Mouse (Mus musculus) forebrain, embryonic 16.5 days (tissue): ENCODE measurements around the gene Adamtsl1. TPM values are rescaled to one million over a fixed set of nuclear protein-coding genes. Genes with fewer than 3 reads are reported as not detected.
A peak's percentile ranks its signal among the peaks of the same experiment; 100 is the strongest.

Source experiments
- ATAC-seq: fragments of 200-750 bp; cut with Nextera tagmentation; 2 replicates; pipeline ENCODE4 v1.8.0; 2017; ENCODE audit warnings: mild to moderate bottlenecking, moderate library complexity
- H3K27ac ChIP-seq: fragments of 300-500 bp; sonication (generic); 2 replicates; pipeline ENCODE4 v1.5.1; 2014; ENCODE audit warnings: low read length, control low read depth
- H3K27me3 ChIP-seq: fragments of 300-500 bp; sonication (generic); replicated peaks from 2 replicates; pipeline ENCODE4 v1.6.1; 2014; ENCODE audit warnings: low read length; ENCODE audit not compliant: control insufficient read depth, insufficient read depth
- H3K36me3 ChIP-seq: fragments of 300-500 bp; sonication (generic); 2 replicates; pipeline ENCODE4 v1.6.1; 2014; ENCODE audit not compliant: control insufficient read depth, insufficient read depth
- H3K4me1 ChIP-seq: fragments of 300-500 bp; sonication (generic); replicated peaks from 2 replicates; pipeline ENCODE4 v1.6.1; 2014; ENCODE audit warnings: low read length; ENCODE audit not compliant: control insufficient read depth, insufficient read depth
- H3K4me2 ChIP-seq: fragments of 300-500 bp; sonication (generic); 2 replicates; pipeline ENCODE4 v1.6.1; 2014; ENCODE audit warnings: mild to moderate bottlenecking, low read length, control low read depth
- H3K4me3 ChIP-seq: fragments of 300-500 bp; sonication (generic); replicated peaks from 2 replicates; pipeline ENCODE4 v1.5.1; 2014; ENCODE audit warnings: mild to moderate bottlenecking, low read length, control low read depth
- H3K9ac ChIP-seq: fragments of 300-500 bp; sonication (generic); replicated peaks from 2 replicates; pipeline ENCODE4 v1.6.1; 2014; ENCODE audit warnings: low read depth, low read length, control low read depth
- H3K9me3 ChIP-seq: fragments of 300-500 bp; sonication (generic); 2 replicates; pipeline ENCODE4 v1.6.1; 2016; ENCODE audit warnings: low read length; ENCODE audit not compliant: control insufficient read depth
- WGBS: fragments of 180-500 bp; shearing (Covaris S2); extraction: QIAGEN DNeasy Blood & Tissue Kit; methylation state at CpG from one replicate; pipeline ENCODE4 v1.1.7; 2014; 5-methylcytosine and 5-hydroxymethylcytosine counted together
- polyA plus RNA-seq: library from polyadenylated mRNA; unstranded; fragments of >200 nt; fragmentation: Nextera tagmentation; extraction: Ambion mirVana; gene quantifications from 2 replicates; pipeline ENCODE4 v1.2.1, GENCODE M21; 2015

Gene Adamtsl1
- polyA plus RNA-seq, 1 experiment from 2014 or later = 6.7 TPM

DNA sequence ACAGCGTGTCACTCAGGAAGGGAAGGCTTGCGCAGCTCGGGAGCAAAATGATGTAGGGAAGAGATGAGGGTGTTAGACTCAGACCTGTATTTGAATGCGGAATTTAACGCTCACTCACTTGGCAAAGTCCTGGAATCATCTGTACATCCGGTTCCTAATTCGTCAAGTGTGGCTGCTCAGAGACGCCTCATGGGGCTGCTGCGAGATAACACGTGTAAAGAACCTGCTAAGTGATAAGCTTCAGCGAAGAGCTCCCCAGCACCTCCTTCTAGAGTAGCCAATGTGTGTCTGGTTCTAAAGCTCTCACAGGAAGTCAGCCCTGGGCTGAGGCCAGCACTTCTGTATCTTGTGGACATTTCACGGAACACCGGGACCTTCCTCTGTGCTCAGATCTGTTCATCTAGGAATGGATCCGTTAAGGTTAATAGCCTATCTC lies 250.1 kb downstream of the Adamtsl1 start:
- no peaks in the 10 kb centered on the region for H3K27me3 ChIP-seq
- H3K36me3 ChIP-seq = no peaks in the 10 kb centered on the region
- H3K4me1 ChIP-seq = peaks cover 20% of the 10 kb centered on the region
- no peak overlapping the region for H3K9ac ChIP-seq
- H3K4me3 ChIP-seq = no peak overlapping the region
- ATAC-seq = no peak
- no peak overlapping the region for H3K27ac ChIP-seq
- WGBS = 71% methylated on average over 14 of the region's 14 CpGs
- no peak overlapping the region for H3K4me2 ChIP-seq
- H3K9me3 ChIP-seq = no peaks in the 10 kb centered on the region

DNA sequence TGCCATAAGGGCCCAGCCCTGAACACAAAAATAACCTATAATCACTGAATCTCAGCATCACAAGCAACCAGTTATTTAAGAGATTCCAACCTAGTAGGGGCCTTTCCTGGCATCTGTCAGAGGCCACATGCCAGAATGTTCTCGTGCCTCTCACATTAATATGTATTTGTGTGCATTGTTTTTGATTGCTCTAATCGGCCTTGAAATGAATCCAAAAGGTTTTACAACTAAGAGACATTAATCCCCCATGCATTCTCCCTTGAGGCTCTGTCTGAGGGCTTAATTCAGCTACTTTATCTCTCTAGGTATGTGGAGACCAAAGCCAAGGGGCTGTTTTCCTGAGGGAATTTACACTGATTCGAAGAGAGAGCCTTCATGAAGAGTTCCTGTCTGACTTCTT lies 250.5 kb downstream of the Adamtsl1 start:
- Histone ChIP-seq H3K4me2 (no peak overlapping the region), H3K36me3 (no peaks in the 10 kb centered on the region), H3K9ac (no peak overlapping the region), H3K4me1 (peaks cover 20% of the 10 kb centered on the region), H3K9me3 (no peaks in the 10 kb centered on the region), H3K4me3 (no peak overlapping the region), H3K27ac (no peak overlapping the region), H3K27me3 (no peaks in the 10 kb centered on the region)
- WGBS = 11% methylated on average over 3 of the region's 3 CpGs
- no peak for ATAC-seq

DNA sequence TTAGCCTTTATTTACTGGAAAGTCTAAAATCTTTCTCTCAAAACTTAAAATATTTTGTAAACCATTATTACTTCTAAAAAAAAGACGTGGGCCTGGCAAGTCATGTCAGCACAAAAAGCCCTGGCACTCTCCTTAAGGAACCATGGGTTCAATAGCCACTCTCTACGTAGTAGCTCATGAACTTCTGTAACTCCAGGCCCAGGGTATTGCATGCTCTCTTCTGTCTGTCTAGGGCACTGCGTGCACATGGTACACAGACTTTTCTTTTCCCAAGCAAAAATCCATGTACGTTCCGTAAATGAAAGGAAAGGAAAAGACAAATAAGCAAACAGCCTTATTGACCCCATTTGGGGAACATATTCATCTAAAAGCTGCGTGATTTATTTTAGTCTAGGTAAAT lies 253.7 kb downstream of the Adamtsl1 start:
- Histone ChIP-seq H3K27me3 (no peaks in the 10 kb centered on the region), H3K4me1 (peaks cover 18% of the 10 kb centered on the region), H3K9ac (no peak overlapping the region), H3K4me3 (no peak overlapping the region), H3K9me3 (no peaks in the 10 kb centered on the region), H3K36me3 (no peaks in the 10 kb centered on the region), H3K4me2 (no peak overlapping the region), H3K27ac (peak overlapping the region; percentile 62)
- 58% methylated on average over 6 of the region's 6 CpGs for WGBS
- no peak for ATAC-seq

DNA sequence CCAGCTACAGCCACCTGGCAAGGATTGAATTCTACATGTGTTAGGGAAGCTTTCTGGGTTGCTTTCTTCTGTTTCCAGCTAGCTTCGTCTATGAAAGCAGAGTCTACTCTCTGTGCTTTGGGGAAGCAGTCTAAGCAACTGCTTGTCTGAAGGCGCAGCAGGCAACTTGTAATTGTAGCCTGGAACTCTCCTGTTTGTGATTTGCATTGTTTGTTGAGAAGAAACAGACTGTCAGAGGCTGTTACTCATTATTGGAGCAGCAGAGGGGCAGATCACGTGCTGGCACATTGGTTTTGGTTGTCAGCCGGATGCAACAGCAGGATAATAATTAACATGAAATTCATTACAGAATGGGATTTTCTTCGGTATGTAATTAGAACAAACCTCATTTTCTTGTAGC lies 254.1 kb downstream of the Adamtsl1 start:
- WGBS = 4% methylated on average over 5 of the region's 5 CpGs
- H3K9ac ChIP-seq = no peak overlapping the region
- peaks cover 17% of the 10 kb centered on the region for H3K4me1 ChIP-seq
- H3K27me3 ChIP-seq = no peaks in the 10 kb centered on the region
- H3K36me3 ChIP-seq = no peaks in the 10 kb centered on the region
- peak; percentile 88 for ATAC-seq
- H3K4me2 ChIP-seq = no peak overlapping the region
- no peaks in the 10 kb centered on the region for H3K9me3 ChIP-seq
- peak overlapping the region; percentile 62 for H3K27ac ChIP-seq
- H3K4me3 ChIP-seq = no peak overlapping the region

DNA sequence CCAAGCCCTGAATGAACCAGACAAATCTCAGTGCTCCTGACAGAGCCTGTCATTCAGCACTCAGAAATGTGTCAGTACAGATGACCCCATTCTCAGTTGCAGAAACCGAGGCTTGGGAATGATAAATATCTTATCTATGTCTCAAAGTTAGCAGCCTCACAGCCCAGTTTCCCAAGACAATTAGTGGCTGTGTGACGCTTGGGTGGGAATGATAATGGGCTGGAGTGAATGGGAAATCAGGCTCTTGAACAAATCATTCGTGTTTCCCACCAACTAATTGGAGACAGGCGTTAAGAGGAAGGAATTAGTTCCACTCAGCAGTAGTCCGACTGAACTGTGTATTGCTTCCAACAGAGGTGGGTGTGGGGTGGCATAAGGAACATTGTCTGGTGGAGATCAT lies 268.5 kb downstream of the Adamtsl1 start:
- under 1% methylated on average over 5 of the region's 5 CpGs for WGBS
- no peak overlapping the region for H3K27ac ChIP-seq
- H3K4me2 ChIP-seq = no peak overlapping the region
- H3K4me3 ChIP-seq = no peak overlapping the region
- no peaks in the 10 kb centered on the region for H3K9me3 ChIP-seq
- H3K36me3 ChIP-seq = no peaks in the 10 kb centered on the region
- no peaks in the 10 kb centered on the region for H3K27me3 ChIP-seq
- 0 out of 2 replicates have a peak, but pooled peaks cover 4% of the 10 kb centered on the region for H3K4me1 ChIP-seq
- no peak overlapping the region for H3K9ac ChIP-seq
- 0 out of 2 replicates have a peak, but pooled peaks have one; percentile 31 for ATAC-seq

DNA sequence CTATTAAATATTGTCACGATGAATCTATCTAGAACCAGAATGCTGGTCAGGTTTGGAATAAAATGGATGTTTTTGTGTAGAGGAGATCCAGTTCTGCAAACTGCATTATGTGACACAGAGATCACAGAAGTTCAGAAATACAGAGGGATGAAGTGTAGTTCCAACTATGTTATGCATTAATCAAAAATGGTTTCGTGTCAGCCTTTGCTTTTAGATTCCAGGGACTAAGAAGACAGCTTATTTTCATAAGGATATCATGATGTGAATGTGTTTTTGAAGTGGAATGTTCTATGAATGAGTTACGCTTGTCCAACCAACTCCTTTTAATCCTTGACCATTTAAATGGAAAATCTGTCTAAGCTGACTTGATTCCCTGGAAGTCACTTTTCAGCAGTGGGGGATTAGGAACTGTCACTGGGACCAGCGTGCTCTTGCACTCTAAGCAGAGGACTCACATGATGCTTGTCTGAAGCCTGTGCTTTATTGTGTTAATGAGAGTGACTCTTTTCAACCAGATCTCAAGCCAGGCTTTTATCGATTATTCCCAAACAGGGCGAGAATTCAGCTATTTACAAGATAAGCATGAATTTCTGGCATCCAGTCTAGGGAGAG lies 269.9 kb downstream of the Adamtsl1 start:
- H3K4me2 ChIP-seq = no peak overlapping the region
- H3K36me3 ChIP-seq = no peaks in the 10 kb centered on the region
- H3K4me1 ChIP-seq = 0 out of 2 replicates have a peak, but pooled peaks cover 4% of the 10 kb centered on the region
- H3K27ac ChIP-seq = no peak overlapping the region
- H3K27me3 ChIP-seq = no peaks in the 10 kb centered on the region
- no peak overlapping the region for H3K4me3 ChIP-seq
- no peak; the same call in 1 of the 2 replicates for ATAC-seq
- H3K9me3 ChIP-seq = no peaks in the 10 kb centered on the region
- H3K9ac ChIP-seq = no peak overlapping the region
- WGBS = 17% methylated on average over 6 of the region's 6 CpGs

DNA sequence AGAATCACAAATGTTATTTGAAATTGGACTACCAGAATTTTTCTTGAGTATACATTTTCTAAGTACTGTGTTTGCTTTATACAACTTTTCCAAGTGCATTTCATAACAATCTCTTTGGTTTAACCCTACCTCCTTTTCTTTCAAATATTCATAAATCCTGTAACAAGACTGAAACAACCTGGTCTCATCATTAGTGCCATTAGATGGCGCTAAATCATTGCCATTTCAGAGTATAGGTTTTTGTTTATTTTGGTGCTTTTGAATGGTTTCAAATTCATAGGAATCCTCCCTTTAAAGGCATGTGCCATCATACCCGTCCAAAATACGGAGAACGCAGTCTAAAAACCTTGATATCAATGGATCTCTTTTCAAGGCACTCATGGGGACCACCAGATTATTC lies 270.5 kb downstream of the Adamtsl1 start:
- Histone ChIP-seq H3K9me3 (no peaks in the 10 kb centered on the region), H3K4me3 (no peak overlapping the region), H3K9ac (no peak overlapping the region), H3K4me2 (no peak overlapping the region), H3K27ac (no peak overlapping the region), H3K36me3 (no peaks in the 10 kb centered on the region), H3K27me3 (no peaks in the 10 kb centered on the region), H3K4me1 (0 out of 2 replicates have a peak, but pooled peaks cover 4% of the 10 kb centered on the region)
- 44% methylated on average over 4 of the region's 4 CpGs for WGBS
- ATAC-seq = no peak

DNA sequence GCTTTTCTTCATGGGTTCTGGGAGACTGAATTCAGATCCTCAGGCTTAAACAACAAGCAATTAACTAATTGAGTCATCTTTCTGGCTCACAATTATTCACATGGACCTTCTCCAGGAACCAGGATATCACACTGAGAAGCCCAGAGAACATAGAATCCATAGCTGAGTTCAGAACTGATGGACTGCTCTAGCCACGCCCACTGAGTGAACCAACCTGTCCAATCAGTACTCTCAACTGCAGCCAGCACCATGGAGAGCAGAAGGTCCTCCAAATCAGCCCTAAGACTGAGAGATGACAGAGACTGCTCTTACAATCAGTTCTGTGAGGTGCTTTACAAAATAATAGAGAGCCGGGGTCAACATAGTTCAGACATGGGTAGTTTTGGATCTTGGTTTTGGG lies 276.3 kb downstream of the Adamtsl1 start:
- no peaks in the 10 kb centered on the region for H3K9me3 ChIP-seq
- no peak for ATAC-seq
- H3K27ac ChIP-seq = no peak overlapping the region
- WGBS = 69% methylated on average over 2 of the region's 2 CpGs
- no peak overlapping the region for H3K4me2 ChIP-seq
- no peaks in the 10 kb centered on the region for H3K27me3 ChIP-seq
- H3K9ac ChIP-seq = no peak overlapping the region
- H3K4me3 ChIP-seq = no peak overlapping the region
- no peaks in the 10 kb centered on the region for H3K36me3 ChIP-seq
- H3K4me1 ChIP-seq = no peaks in the 10 kb centered on the region

DNA sequence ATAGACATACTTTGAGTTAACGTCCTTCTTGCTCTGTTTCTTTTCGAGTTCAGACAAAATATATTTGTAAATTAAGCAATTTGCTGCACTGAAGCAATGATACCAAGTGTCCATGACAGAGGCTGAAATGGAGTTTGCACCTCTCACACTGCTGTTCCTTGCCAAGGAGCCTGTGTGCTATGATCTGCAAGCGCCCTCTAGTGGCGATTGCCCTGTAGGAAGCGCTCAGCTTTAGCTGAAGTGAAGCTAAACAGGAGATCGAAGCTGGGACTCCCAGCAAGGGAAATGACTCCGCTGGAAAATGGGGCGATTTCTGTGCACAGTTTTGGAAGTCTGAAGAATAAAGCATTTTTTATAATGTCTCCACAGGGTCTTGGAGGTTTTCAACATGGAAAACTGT lies 287.8 kb downstream of the Adamtsl1 start:
- Histone ChIP-seq H3K27me3 (no peaks in the 10 kb centered on the region), H3K4me3 (no peak overlapping the region), H3K4me1 (no peaks in the 10 kb centered on the region), H3K9ac (no peak overlapping the region), H3K27ac (no peak overlapping the region), H3K36me3 (no peaks in the 10 kb centered on the region), H3K9me3 (no peaks in the 10 kb centered on the region), H3K4me2 (no peak overlapping the region)
- ATAC-seq = peak; percentile 94
- 4% methylated on average over 8 of the region's 8 CpGs for WGBS

DNA sequence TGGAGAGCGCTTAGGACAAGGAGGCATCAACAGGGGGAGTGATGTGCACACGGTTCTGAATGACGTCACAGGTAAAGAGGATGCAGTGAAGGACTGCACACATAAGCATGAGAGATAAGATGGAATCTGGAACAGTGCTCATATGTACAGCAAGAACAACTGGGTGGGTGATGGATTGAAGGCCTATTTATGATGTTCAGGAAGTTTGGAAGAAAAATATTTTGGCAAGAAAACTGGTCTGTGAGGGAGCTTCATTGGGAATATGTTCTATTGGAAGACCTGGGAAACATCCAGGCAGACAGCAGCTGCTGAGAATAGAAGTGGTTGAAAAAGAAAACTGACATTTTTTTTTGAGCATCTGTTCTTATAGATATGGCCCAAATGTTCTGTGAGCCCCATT lies 300.4 kb downstream of the Adamtsl1 start:
- Histone ChIP-seq H3K4me2 (no peak overlapping the region), H3K9me3 (no peaks in the 10 kb centered on the region), H3K36me3 (no peaks in the 10 kb centered on the region), H3K27ac (no peak overlapping the region), H3K27me3 (no peaks in the 10 kb centered on the region), H3K9ac (no peak overlapping the region), H3K4me3 (no peak overlapping the region), H3K4me1 (no peaks in the 10 kb centered on the region)
- 83% methylated on average over 3 of the region's 3 CpGs for WGBS
- ATAC-seq = no peak
